Mouse (Mus musculus): ENCODE measurements around the gene Atf3. TPM values are rescaled to one million over a fixed set of nuclear protein-coding genes. Genes with fewer than 3 reads are reported as not detected.
A peak's percentile ranks its signal among the peaks of the same experiment; 100 is the strongest.

Atf3 gene
- polyA plus RNA-seq, 1 experiment from 2014 or later, result 0.73 TPM

- H3K4me3 ChIP-seq, result no peak overlapping the region
- no peaks in the 10 kb centered on the region for H3K27me3 ChIP-seq
- H3K36me3 ChIP-seq, result 0 out of 2 replicates have a peak, but pooled peaks cover 2% of the 10 kb centered on the region
- H3K4me1 ChIP-seq (replicated peaks), result no peaks in the 10 kb centered on the region
- no peaks in the 10 kb centered on the region for H3K9me3 ChIP-seq
- no peak overlapping the region for H3K9ac ChIP-seq
- no peak overlapping the region for H3K4me2 ChIP-seq
- H3K27ac ChIP-seq (replicated peaks), result no peak overlapping the region
- ATAC-seq (ENCODE audit: low FRiP score, low read depth), result no peak
- 95% methylated on average over 3 of the region's 3 CpGs for WGBS
Measured at GRCm38 (mm10) chr1:191249975-191250374, 32.1 kb upstream of the Atf3 start.

DNA sequence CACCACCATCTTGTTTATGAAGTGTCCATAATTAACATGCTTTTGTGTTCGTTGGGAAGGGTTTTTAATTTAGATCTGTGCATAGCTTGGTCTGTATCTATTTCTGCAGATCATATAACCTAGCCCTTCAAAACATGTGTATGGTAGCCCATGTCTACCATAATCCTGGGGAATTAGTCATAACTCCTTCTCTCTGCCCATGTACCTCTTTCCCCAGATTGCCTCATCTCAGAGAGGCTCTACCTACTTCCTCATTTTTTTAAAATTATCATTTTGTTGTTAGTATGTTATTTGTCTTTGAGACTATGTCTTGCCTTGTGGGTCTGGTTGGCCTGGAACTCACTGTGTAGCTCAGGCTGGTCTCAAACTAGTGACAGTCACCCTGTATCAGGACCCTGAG lies 30.6 kb upstream of the Atf3 start:
- no peak for ATAC-seq (ENCODE audit: low FRiP score, low read depth)
- no peaks in the 10 kb centered on the region for H3K9me3 ChIP-seq
- WGBS, result 72% methylated on average over 1 of the region's 1 CpGs

GRCm38 (mm10) chr1:191247561-191247960 lies 29.7 kb upstream of the Atf3 start:
- H3K4me1 ChIP-seq (replicated peaks), result no peaks in the 10 kb centered on the region
- H3K9ac ChIP-seq, result no peak overlapping the region
- WGBS, result 97% methylated on average over 1 of the region's 1 CpGs
- no peak overlapping the region for H3K4me3 ChIP-seq
- no peak overlapping the region for H3K27ac ChIP-seq (replicated peaks)
- H3K27me3 ChIP-seq, result no peaks in the 10 kb centered on the region
- 0 out of 2 replicates have a peak, but pooled peaks cover 2% of the 10 kb centered on the region for H3K36me3 ChIP-seq
- no peak for ATAC-seq (ENCODE audit: low FRiP score, low read depth)
- no peak overlapping the region for H3K4me2 ChIP-seq
- H3K9me3 ChIP-seq, result no peaks in the 10 kb centered on the region

More for the DNA sequence above, 30.6 kb upstream of the Atf3 start:
- Histone ChIP-seq H3K27ac (replicated peaks) (no peak overlapping the region), H3K4me3 (no peak overlapping the region), H3K4me1 (replicated peaks) (no peaks in the 10 kb centered on the region), H3K4me2 (no peak overlapping the region), H3K27me3 (no peaks in the 10 kb centered on the region), H3K36me3 (0 out of 2 replicates have a peak, but pooled peaks cover 2% of the 10 kb centered on the region), H3K9ac (no peak overlapping the region)

DNA sequence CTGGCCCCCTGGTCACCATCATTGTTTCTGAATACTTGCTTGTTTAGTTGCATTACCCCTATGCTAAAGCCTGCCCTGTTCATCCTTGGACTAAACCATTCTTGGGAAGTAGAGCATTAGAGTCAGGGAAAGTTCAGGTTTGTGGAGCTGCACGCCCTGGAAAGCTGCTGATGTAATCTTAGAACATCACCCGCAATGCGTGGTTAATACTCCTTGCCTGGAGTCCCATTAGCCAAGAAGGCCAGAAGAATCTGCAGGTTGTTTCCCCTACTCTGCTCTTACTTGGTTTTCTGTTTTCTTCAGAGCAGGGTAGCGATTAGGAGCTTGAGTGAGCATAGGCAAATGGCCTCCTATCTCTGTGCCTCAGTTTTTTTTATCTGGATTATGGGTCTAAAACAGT lies 26.0 kb upstream of the Atf3 start:
- WGBS, result 95% methylated on average over 4 of the region's 4 CpGs
- no peaks in the 10 kb centered on the region for H3K27me3 ChIP-seq
- H3K36me3 ChIP-seq, result 0 out of 2 replicates have a peak, but pooled peaks cover 2% of the 10 kb centered on the region
- ATAC-seq (ENCODE audit: low FRiP score, low read depth), result no peak
- H3K9ac ChIP-seq, result no peak overlapping the region
- H3K4me3 ChIP-seq, result no peak overlapping the region
- no peak overlapping the region for H3K27ac ChIP-seq (replicated peaks)
- H3K9me3 ChIP-seq, result no peaks in the 10 kb centered on the region
- 0 out of 2 replicates have a peak, but pooled peaks cover 6% of the 10 kb centered on the region for H3K4me1 ChIP-seq (replicated peaks)
- no peak overlapping the region for H3K4me2 ChIP-seq

DNA sequence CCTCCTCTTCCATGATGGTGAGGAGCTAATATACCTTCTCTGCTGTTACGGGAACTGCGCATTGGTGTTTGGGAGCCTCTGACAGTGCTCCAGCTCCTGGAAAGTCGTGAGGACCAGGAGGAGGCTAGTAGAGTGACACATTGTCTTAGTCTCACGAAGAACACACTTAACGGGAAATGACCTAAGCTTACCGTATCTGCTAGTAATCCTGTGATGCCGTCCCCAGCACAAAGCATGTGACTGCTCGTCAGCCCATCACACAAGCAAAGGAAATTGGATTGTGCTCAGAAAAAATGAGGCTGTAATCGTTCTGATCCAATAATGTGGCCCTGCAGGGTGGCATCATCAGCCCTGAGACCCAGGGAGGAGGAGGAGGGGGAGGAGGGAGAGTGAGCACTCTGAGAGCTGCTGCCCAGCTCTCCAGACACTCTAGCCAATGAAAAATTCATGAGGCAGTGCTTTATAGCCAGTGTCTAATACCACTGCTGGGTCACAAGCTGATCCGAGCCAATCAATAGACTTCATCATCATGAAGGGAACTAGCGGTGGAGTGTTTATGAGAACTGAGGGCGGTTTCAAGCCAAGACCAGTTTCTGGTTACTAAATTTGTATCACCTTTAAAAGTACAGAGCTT lies 24.3 kb upstream of the Atf3 start:
- H3K4me3 ChIP-seq, result no peak overlapping the region
- H3K9me3 ChIP-seq, result no peaks in the 10 kb centered on the region
- no peak overlapping the region for H3K9ac ChIP-seq
- 0 out of 2 replicates have a peak, but pooled peaks cover 6% of the 10 kb centered on the region for H3K4me1 ChIP-seq (replicated peaks)
- no peak overlapping the region for H3K4me2 ChIP-seq
- no peaks in the 10 kb centered on the region for H3K27me3 ChIP-seq
- 0 out of 2 replicates have a peak, but pooled peaks cover 2% of the 10 kb centered on the region for H3K36me3 ChIP-seq
- WGBS, result 54% methylated on average over 12 of the region's 12 CpGs
- ATAC-seq (ENCODE audit: low FRiP score, low read depth), result peak; percentile 63; the same call in 1 of the 2 replicates
- peak overlapping the region; percentile 43; the same call in 1 of the 2 replicates for H3K27ac ChIP-seq (replicated peaks)

DNA sequence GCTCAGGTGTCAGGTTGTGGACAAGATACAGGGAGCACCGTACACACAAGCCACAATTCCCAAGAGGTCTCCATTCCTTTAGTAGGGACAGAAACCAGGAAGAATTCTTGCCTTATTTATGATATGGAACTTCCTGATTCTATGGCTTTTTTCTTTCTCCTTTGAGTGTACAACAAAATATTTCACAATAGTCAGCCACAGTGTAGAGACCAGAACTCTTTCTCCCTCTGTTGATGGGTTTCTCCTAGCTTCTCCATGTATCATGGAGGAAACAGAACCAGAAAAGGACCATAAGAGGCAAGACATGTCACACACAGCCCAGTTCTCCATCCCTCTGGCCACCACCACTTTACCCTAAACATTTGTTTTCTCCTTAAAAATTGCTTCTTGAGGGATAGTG lies 23.7 kb upstream of the Atf3 start:
- H3K4me2 ChIP-seq, result no peak overlapping the region
- no peak overlapping the region for H3K4me3 ChIP-seq
- WGBS, result 93% methylated on average over 1 of the region's 1 CpGs
- H3K9me3 ChIP-seq, result no peaks in the 10 kb centered on the region
- H3K9ac ChIP-seq, result no peak overlapping the region
- H3K4me1 ChIP-seq (replicated peaks), result 0 out of 2 replicates have a peak, but pooled peaks cover 6% of the 10 kb centered on the region
- H3K27ac ChIP-seq (replicated peaks), result no peak overlapping the region
- H3K27me3 ChIP-seq, result no peaks in the 10 kb centered on the region
- no peak for ATAC-seq (ENCODE audit: low FRiP score, low read depth)
- 0 out of 2 replicates have a peak, but pooled peaks cover under 1% of the 10 kb centered on the region for H3K36me3 ChIP-seq

DNA sequence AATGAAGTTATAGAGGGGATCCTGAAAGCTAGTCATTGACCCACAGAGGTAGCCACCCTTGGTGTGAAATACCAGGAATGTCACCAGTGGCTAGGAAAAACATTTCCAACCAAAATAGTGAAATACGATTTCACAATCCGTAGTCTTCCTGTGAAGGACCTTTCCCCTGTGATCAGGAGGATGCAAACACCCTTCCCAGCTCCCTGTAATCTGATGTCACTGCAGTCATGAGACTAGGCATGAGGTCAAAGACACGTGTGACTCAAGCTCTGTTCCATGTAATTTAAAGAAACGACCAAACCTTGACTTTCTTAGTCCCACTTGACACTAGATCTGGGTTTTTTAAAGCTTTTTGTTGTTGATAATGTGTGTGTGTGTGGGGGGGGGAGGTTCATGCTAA lies 21.8 kb upstream of the Atf3 start:
- Histone ChIP-seq H3K4me1 (replicated peaks) (0 out of 2 replicates have a peak, but pooled peaks cover 6% of the 10 kb centered on the region), H3K36me3 (no peaks in the 10 kb centered on the region), H3K9me3 (no peaks in the 10 kb centered on the region), H3K27ac (replicated peaks) (no peak overlapping the region), H3K9ac (no peak overlapping the region), H3K27me3 (no peaks in the 10 kb centered on the region), H3K4me2 (no peak overlapping the region), H3K4me3 (no peak overlapping the region)
- whole genome bisulfite sequencing, result 81% methylated on average over 4 of the region's 4 CpGs
- ATAC-seq (ENCODE audit: low FRiP score, low read depth), result no peak

DNA sequence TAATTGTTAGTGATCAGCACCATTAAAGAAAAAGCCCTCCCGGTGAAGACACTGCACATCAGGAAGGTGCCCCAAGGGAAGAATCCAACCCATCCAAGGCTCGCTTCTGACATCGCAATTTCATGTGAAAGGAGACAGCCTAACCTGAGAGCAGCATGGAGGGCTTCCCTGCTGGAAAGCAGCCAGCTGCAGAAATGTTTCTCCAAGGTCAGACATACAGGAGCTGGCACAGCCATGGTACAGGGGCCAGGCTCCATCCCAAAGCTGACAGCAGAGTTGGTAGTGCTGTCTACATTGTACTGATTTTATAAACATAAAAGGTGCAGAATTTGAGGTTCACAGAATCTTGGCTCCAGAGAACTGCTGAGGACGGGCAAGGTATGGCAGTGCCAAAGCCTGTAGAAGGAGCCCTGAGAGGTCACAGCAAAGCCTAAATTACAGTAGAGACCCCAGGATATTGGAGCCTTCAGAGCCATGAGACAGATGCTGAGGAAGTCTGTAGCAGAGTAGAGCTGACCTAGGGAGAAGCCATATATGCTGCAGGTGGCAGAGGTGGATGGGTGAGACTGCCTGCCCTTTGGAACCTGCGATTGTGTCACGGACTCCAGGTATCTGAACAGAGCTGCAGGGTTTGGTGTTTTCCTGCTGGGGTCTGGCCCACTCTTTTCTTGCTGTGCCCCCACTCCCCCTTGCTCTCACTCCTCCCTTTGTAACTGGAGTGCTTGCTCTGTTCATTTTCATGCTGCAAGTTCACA lies 18.1 kb upstream of the Atf3 start:
- Histone ChIP-seq H3K4me2 (no peak overlapping the region), H3K4me1 (replicated peaks) (no peaks in the 10 kb centered on the region), H3K9ac (no peak overlapping the region), H3K4me3 (no peak overlapping the region), H3K9me3 (no peaks in the 10 kb centered on the region), H3K27me3 (no peaks in the 10 kb centered on the region), H3K27ac (replicated peaks) (no peak overlapping the region), H3K36me3 (no peaks in the 10 kb centered on the region)
- ATAC-seq (ENCODE audit: low FRiP score, low read depth), result no peak
- WGBS, result 81% methylated on average over 6 of the region's 6 CpGs

GRCm38 (mm10) chr1:191234837-191235236 lies 17.0 kb upstream of the Atf3 start:
- Histone ChIP-seq H3K9ac (no peak overlapping the region), H3K4me2 (no peak overlapping the region), H3K4me3 (no peak overlapping the region), H3K4me1 (replicated peaks) (no peaks in the 10 kb centered on the region), H3K36me3 (no peaks in the 10 kb centered on the region), H3K27me3 (no peaks in the 10 kb centered on the region), H3K27ac (replicated peaks) (no peak overlapping the region), H3K9me3 (no peaks in the 10 kb centered on the region)
- 92% methylated on average over 4 of the region's 4 CpGs for WGBS
- no peak for ATAC-seq (ENCODE audit: low FRiP score, low read depth)

DNA sequence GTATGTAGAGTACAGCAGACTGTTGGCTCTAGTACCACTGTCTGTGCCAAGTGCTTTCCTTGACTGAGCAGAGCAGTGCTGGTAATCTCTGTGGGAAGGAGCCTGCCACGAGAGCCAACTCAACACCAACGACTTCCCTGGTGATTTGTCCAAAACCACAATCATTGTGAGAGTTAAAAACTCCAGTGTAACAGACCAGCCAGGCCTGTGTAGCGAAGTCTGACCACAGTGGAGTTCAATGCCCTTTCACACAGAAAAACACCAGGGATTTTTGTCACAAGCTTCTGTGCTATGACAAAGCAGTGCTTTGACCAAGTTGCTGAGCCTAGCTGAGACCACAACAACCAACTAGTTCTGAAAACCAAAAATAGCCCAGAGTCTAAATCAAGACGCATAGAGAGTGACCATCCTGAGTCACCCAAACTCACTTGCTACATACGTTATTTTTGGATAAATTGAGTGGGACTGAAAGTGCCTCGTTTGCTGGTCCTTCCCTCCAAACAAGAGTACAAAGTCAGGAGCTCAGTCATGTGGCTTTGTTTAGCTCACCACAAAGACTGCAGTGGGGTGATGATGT lies 12.6 kb upstream of the Atf3 start:
- WGBS, result 86% methylated on average over 6 of the region's 6 CpGs
- Histone ChIP-seq H3K27ac (replicated peaks) (no peak overlapping the region), H3K9me3 (no peaks in the 10 kb centered on the region), H3K36me3 (no peaks in the 10 kb centered on the region), H3K4me1 (replicated peaks) (peaks cover 6% of the 10 kb centered on the region), H3K4me3 (no peak overlapping the region), H3K9ac (no peak overlapping the region), H3K4me2 (no peak overlapping the region), H3K27me3 (no peaks in the 10 kb centered on the region)
- no peak for ATAC-seq (ENCODE audit: low FRiP score, low read depth)

DNA sequence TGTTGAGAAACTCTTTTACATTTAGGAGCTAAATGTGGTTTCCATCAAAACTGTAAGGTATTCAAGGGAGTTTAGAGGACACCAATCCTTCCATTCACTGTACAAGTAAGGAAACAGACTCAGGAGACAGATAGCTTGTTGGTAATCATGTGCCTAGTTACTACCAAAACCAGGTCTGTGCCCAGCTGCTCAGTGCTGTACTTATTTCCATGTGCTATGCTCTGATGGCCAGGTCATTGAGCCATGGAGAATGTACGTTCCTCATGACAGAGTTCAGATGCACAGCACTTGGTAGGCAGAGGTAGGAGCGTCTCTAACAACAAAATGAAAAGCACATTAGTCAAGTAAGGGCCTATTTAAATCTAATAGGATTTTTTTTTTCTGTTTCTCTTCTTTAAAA lies 8.7 kb upstream of the Atf3 start:
- Histone ChIP-seq H3K9ac (no peak overlapping the region), H3K4me2 (no peak overlapping the region), H3K9me3 (no peaks in the 10 kb centered on the region), H3K4me1 (replicated peaks) (peaks cover 18% of the 10 kb centered on the region), H3K27me3 (no peaks in the 10 kb centered on the region), H3K36me3 (no peaks in the 10 kb centered on the region), H3K4me3 (no peak overlapping the region), H3K27ac (replicated peaks) (no peak overlapping the region)
- ATAC-seq (ENCODE audit: low FRiP score, low read depth), result no peak
- 75% methylated on average over 2 of the region's 2 CpGs for WGBS

GRCm38 (mm10) chr1:191225771-191226170 lies 7.9 kb upstream of the Atf3 start:
- Histone ChIP-seq H3K4me1 (replicated peaks) (peaks cover 18% of the 10 kb centered on the region), H3K36me3 (no peaks in the 10 kb centered on the region), H3K9ac (no peak overlapping the region), H3K4me3 (no peak overlapping the region), H3K27me3 (no peaks in the 10 kb centered on the region), H3K27ac (replicated peaks) (no peak overlapping the region), H3K4me2 (no peak overlapping the region), H3K9me3 (no peaks in the 10 kb centered on the region)
- WGBS, result 94% methylated on average over 2 of the region's 2 CpGs
- ATAC-seq (ENCODE audit: low FRiP score, low read depth), result no peak
